Mouse (Mus musculus): ENCODE measurements around the gene Pcp4l1. TPM values are rescaled to one million over a fixed set of nuclear protein-coding genes. Genes with fewer than 3 reads are reported as not detected.

Pcp4l1 gene
- total RNA-seq, 2 experiments from 2014 or later, result 253 to 281 TPM

DNA sequence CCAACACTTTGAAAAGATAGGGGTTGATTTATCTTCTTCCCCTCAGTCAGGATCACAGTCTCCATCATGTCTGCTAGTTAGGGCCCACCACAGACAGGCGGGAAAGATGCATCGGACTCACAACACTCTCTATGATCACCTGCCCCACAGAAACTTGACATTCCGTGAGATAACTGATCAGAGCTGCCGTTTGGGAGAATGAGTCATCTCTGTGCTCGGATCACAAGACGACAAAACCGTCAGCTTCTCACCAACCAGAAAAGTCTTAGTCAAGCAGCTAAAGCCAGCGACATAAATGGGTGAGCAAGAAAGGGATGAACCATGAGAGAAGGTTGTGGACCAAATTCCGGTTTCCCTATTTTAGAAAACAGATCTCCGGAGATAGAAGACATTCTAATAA lies 3.8 kb downstream of the Pcp4l1 start:
- intact Hi-C loops (cut with DNase I), result loop anchor here (2.0 kb wide), 1 partner anchor 29 kb away; no protein-coding TSS in a partner anchor
- no peak for DNase-seq (ENCODE audit: low spot score)

DNA sequence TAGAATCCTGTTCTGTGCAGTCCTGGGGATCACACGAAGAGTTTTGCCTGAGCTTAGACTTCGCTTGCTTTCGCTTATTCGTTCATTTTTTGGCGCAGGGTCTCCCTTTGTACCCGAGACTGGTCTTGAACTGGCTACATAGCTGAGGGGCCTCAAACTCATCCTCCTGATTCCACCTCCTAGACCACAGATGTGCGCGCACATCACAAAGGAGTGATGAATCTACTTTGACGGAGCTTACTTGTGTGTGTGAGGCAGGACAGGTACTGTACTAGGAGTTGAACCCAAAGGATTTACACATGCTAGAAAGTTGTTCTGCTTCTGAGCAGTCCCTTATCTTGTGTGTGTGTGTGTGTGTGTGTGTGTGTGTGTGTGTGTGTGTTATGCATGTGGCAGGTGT lies 5.2 kb downstream of the Pcp4l1 start:
- no peak for DNase-seq (ENCODE audit: low spot score)
- intact Hi-C loops (cut with DNase I), result no loop called here

DNA sequence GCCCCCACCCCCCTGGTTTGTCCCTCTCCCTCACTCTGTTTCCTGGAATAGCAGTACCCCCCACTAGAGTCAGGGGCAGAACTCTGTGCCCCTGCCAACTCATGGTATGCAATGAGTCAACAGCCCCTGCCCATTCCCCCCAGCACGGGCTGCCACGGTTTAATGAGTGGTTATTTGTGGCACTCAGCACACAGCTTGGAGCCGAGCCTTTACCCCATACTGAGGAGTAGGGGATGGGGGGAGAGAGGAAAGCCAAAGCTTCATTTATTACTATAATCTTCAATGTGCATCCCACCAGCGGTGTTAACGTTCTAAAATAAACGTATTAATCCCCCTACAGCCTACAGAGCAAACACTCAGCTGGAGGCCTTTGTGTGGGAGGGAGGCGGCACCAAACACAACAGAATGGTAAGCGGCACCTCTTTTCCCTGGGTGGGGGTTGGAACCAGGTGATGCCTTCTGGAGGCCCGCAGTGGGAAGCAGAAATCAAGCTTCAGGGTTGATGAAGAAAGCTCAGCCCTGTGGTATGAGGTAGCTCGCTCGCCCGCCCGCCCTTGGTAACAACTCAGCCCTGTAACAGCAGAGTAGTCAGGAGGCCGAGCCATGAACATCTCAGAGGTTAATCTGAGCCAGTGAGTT lies 6.5 kb downstream of the Pcp4l1 start:
- no peak for DNase-seq (ENCODE audit: low spot score)

DNA sequence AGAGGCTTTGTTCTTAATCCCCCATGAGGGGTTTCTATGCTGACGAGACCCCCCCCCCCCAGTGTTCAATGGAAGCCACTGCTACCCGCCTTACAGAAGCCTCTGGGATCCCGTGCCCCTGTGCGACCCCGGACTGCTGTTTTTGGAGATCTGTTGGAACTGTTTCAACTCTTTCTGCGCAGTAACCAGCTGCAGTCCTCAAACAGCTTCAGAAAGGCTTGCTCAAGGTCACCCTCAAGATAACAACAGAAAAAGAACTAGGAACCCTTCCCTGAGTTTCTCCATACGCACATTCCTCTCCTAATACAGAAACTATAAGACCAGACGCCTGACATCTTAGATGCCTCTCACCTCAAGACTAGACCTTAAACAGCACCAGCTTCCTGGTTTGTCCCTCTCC lies 7.0 kb downstream of the Pcp4l1 start:
- DNase-seq (ENCODE audit: low spot score), result no peak
- intact Hi-C loops (cut with DNase I), result no loop called here

More for the DNA sequence above, 6.5 kb downstream of the Pcp4l1 start:
- intact Hi-C loops (cut with DNase I), result no loop called here

DNA sequence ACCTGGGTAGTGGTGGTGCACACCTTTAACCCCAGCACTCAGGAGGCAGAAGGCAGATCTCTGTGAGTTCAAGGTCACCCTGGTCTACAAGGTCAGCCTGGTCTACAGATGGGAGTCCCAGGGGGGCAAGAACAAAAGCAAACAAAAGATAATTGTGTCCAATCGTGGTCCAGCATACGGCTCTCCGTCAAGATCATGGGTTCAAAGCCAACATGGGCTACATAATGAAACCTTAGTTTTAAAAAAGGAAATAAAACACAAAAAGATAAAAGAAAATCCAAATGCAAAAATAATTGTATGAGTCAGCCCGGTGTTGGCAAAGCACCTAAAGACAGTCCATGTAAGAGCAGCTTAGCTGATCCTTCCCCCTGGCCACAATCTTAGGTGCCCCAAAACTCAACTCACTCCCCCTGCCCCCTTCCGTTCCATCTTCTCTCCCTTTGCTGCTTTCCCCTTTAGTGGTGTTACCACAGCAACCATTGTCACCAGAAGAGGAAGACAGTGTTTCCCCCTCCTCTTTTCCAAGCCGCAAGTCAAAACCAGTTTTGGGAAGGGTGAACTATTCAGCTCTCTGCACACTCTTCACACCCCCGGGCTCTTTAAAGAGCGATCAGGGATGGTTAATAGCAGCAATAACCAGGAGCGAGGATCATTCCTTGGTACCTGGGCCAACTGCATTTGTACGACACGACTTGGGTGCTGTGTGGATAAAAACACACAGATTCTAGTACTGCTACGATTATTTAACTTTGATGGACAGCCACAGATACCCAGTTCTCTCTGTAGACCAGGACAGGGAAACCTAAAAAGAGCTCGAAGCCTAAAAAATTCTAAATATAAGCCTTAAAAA lies 8.0 kb downstream of the Pcp4l1 start:
- intact Hi-C loops (cut with DNase I), result no loop called here
- no peak for DNase-seq (ENCODE audit: low spot score)

DNA sequence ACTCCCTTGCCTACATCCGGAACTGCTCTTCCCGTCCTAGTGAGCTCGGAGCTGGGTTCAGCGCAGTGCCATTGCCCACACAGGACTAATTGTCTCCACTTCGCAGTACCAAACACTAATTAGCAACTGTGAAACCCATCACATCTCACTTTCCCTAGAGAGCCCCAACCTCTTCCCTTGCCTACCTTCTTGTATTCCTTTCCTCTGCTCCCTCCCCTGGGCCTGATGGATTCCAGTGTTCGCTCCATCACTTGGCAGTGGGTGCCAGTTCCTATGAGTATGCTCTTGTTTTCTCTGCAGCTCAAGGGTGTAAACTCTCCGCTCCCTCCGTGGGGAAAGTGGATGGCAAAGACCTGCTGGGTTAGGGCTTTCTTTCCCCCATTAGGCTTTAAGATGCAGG lies 10.4 kb downstream of the Pcp4l1 start:
- intact Hi-C loops (cut with DNase I), result no loop called here
- no peak for DNase-seq (ENCODE audit: low spot score)

DNA sequence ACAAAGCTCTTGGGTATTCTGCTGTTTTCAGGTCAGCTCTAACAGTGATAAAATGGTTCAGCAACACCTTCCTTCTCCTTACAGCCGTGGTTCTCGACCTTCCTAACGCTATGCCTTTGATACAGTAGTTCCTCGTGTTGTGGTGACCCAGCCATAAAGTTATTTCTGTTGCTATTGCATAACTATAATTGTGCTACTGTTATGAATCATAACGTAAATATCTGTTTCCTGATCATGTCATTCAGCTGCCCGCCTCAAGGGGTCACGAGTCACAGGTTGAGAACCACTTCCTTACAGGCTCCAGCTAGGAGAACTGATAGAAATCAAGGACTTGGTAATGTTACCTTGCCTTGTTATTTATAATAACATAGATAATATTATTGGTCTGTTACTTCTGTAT lies 11.8 kb downstream of the Pcp4l1 start:
- DNase-seq (ENCODE audit: low spot score), result no peak
- intact Hi-C loops (cut with DNase I), result no loop called here

DNA sequence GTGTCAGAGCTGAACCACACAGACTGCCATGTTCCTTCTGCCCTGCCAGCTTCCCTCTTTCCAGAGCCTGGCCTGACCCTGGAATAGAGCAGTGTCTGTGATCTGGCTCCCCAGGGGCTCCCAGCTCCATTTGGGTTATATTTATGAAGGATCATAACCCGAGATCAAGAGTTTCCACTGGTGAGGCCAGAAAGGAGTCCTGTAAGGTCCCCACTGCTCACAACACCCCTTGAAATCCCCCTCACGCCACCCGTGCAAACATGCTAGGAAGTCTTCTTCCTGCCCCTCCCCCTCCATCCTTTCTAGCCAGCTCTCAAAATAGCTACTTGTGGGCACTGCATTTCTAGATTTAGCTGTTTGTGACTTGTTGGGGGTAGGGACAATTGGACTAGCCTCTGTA lies 12.4 kb downstream of the Pcp4l1 start:
- intact Hi-C loops (cut with DNase I), result no loop called here
- DNase-seq (ENCODE audit: low spot score), result peak; percentile 31

DNA sequence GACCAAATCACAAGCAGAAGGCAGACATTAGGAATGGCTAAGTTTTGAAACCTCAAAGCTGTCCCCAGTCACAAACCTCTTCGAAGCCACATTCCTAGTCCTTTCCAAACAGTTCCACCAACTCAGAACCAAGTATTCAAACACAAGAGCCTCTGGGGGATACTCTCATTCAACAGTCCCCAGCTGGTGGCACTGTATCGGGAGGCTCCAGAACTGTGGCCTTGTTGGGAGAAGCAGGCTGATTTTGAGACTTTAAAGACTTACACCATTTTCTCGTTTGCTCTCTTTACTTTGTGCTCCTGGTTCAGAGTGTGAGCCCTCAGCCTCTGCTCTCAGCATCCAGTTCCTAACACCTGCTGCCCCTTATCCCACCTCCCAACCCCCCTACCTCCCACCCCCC lies 13.0 kb downstream of the Pcp4l1 start:
- intact Hi-C loops (cut with DNase I), result no loop called here
- no peak for DNase-seq (ENCODE audit: low spot score)

DNA sequence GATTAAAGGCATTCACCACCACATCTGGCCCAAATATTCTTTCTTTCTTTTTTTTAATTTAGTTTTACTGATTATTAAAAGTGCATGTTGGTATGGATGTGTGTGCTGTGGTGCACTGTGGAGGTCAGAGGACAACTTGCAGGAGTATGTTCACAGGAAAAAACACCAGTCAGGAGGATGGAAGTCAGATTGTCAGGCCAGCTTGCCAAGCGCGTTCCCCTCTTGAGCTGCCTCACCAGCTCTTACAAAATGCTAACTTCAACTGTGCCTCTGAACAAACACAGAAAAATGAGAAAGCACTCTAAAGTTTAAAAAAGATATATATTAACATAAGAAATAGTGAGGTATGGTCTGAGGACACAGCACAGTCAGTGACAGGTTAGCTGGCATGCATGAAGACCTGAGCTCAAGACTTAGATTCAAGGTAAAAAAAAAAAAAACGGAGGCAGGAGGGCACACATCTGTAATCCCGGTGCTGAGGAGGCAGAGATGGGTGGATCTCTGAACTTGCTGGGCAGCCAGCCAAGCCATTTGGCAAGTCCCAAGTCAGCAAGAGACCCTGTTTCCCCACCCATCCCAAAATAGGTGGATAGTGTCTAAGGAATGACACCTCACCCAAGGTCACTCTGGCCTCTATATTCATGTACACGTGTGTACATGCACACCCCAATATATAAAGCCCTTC lies 16.4 kb downstream of the Pcp4l1 start:
- intact Hi-C loops (cut with DNase I), result no loop called here
- DNase-seq (ENCODE audit: low spot score), result no peak

DNA sequence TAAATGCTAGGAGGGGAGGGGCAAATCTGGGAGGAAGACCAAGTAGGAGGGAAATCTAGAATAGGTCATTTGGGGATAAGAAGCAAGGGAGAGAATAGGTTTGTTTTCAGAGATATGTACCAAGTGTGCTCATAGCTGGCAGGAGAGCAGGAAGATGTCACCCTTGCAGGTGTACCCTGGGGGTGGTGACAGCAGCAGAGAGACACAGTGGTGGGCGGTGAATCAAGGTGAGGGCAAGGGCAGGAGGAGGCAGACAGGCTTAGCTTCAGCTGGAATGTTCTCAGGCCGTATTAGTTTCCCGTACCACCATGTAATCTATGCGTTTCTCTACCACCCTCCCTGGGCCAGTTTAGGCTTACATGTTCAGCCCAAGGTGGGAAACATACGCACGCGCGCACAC lies 23.3 kb downstream of the Pcp4l1 start:
- intact Hi-C loops (cut with DNase I), result no loop called here
- DNase-seq (ENCODE audit: low spot score), result no peak

DNA sequence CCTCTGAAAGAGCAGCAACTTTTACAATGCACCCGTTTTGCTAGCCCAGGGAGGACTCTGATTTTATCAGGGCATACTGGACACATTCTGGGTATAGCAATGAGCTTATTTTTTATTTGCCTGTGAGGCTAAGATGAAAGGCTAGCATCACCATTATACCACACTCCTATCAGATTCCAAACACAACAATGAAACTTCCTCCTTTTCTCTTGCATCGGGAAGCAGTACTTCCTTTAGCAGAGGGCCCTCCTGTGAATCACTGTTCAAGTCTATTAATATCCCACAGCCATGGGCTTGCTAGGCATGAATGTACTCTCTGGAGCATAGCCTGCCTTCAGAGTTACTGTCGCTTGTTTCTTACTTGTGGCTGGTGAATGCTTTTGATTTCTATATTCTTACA lies 24.9 kb downstream of the Pcp4l1 start:
- DNase-seq (ENCODE audit: low spot score), result no peak
- intact Hi-C loops (cut with DNase I), result no loop called here

DNA sequence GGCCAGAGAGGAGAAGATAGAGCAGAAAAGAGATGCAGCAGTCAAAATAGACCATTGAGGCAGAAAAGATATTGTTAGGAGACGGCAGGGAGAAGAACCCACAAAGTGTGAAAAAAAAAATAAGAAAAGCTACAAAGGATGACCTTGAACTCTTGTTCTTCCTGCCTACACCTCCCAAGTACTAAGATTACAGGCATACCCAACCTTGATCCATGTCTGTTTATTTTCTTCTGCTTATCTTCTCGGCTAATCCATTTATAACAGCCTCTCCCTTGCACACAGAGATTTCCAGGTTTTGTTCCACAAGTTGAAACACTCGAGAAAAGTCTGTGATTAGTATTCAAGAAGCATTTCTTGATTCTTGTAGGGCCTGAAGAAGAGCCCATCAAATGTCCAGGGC lies 26.2 kb downstream of the Pcp4l1 start:
- intact Hi-C loops (cut with DNase I), result no loop called here
- no peak for DNase-seq (ENCODE audit: low spot score)

DNA sequence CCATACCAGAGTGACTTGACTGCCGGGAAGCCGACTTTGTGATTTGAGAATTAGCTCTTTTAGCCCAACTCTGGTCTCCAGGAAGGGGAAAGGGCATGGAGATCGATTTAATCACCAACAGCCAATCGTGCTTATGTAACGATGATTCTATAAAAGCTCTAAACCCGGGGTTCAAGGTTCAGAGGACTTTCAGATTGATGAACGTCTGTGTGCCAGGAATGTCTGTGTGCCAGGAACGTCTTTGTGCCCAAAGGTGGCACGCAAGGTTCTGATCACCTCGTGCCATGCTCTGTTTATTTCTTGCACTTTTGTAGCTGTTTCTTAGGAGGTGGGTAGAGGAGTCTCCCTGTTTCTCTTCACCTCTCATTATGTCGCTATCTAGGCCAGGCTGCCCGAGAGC lies 27.2 kb downstream of the Pcp4l1 start:
- intact Hi-C loops (cut with DNase I), result no loop called here
- no peak for DNase-seq (ENCODE audit: low spot score)

DNA sequence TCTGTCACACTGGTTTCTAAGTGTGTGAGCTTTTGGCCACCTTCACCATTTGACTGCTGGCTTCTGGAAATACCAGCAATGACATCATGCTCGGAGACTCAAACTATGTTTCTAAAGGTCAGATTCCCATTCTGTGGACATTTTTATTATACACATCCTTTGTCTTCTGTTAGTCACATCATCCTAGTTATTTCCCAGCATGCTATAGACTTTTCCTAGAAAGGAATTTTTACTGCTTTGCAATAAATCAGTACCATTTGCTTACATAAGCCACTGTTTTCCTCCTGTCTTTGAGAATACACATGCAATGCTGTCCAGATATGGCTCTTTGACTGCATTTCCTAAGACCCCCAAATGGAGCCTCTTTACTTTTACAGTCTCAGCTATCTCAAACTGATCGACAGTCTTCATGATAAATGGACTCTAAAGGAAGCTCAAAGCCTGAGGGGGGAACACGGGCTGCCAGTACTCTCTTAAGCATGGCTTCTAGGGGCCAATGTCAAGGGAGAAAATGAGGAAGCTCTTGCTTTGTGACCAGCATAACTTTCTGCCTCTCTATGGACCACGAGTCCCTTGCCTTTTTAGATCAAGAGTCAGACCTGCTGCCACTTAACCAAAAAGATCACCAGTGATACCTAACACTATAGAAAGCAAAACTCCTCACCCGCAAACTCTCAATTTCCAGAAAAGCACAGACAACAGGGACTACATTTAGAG lies 30.3 kb downstream of the Pcp4l1 start:
- no peak for DNase-seq (ENCODE audit: low spot score)
- intact Hi-C loops (cut with DNase I), result loop anchor here (1.0 to 2.0 kb wide), 2 partner anchors 29 to 55 kb away; no protein-coding TSS in a partner anchor

DNA sequence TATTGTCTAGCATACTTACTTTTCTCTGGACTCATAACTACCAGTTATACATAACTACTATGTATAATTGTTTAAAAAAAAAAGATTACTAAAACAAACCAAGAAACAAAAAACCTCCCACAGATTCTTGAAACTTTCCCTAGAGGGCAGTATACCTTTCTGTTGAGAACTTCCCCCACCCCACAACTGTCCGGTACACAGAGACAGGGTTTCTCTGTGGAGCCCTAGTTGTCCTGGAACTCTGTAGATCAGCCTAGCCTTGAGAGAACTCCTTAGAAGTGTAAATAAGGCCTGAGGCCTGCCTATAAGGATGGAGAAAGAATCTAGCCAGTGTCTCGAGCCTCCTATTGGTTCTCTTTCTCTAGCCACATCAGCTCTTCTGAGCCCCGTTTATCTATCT lies 31.8 kb downstream of the Pcp4l1 start:
- no peak for DNase-seq (ENCODE audit: low spot score)
- intact Hi-C loops (cut with DNase I), result no loop called here

DNA sequence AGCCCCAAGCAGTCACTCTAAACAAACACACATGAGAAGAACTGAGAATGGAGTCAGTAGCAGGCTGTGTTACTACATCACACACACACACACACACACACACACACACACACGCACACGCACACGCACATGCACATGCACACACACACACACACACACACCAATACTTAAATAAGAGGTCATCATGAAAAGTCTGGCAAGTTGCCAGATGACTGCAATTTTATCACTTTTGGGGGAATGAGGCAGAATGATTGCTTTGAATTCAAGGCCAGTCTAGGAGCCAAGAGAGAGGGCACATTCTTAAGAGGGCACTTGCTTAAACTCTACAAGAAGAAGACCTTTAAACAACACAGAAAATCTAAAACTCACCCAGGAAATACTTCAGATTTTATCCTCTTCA lies 33.5 kb downstream of the Pcp4l1 start:
- intact Hi-C loops (cut with DNase I), result no loop called here
- DNase-seq (ENCODE audit: low spot score), result no peak

DNA sequence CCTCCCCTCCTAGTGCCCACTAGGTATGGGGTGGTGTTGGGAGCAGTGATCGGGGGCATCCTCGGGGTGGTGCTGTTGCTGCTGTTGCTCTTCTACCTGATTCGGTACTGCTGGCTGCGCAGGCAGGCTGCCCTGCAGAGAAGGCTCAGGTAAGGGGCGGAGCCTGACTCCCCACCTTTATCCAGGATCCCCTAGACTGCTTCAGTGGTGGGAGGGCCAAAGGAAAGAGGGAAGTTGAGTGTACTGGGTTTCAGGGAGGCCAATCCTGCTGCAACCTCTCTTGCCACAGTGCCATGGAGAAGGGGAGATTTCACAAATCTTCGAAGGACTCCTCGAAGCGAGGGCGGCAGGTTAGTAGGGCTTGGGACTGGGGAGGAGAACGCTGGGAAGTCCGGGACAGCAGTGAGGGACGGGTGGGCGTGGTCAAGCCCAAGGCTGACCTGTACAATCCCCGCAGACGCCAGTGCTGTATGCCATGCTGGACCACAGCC lies 36.5 kb downstream of the Pcp4l1 start:
- intact Hi-C loops (cut with DNase I), result no loop called here
- no peak for DNase-seq (ENCODE audit: low spot score)

DNA sequence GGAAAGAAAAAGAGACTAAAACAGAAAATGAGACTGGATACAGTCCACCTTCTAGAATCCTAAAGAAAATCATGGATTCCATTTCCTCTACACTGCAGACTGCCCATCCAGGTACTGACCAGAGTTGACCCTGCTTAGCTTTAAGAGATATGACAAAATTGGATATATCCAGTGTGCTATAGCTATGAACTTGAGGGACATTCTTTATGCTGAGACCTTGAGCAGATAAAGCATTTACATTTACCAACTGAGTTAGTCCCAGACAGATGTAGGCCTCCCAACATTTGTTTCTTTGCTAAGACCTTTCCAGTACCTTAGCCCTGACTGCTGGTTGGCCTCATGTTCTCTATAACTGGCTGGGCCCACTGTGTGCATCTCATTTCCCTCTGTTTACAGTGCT lies 38.1 kb downstream of the Pcp4l1 start:
- intact Hi-C loops (cut with DNase I), result no loop called here
- no peak for DNase-seq (ENCODE audit: low spot score)

DNA sequence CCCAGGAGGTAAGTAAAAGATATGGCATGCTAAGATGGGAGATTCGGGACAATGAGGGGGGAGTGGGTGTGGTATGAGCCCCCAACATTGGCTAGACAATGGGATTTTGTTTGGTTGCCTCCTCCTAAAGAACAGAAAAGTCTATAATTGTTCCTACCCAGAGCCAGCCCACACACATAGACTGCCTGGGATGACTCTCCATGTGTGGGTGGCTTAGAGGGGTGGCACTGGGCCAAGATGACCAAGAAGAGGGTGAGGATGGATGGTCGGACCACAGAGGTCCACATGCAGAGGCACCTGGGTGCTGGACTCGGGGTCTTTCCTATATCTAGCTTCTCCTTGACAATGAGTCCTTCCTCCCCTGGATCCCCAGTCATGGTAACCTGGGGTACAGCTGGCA lies 39.4 kb downstream of the Pcp4l1 start:
- no peak for DNase-seq (ENCODE audit: low spot score)
- intact Hi-C loops (cut with DNase I), result no loop called here
